Mouse (Mus musculus): ENCODE results near the gene Bex6. TPM values are rescaled to one million over a fixed set of nuclear protein-coding genes. Genes with fewer than 3 reads are reported as not detected.

Gene Bex6
- polyA plus RNA-seq (2015; fragmentation: Nextera tagmentation; extraction: Ambion mirVana): not detected in 2 replicates

DNA sequence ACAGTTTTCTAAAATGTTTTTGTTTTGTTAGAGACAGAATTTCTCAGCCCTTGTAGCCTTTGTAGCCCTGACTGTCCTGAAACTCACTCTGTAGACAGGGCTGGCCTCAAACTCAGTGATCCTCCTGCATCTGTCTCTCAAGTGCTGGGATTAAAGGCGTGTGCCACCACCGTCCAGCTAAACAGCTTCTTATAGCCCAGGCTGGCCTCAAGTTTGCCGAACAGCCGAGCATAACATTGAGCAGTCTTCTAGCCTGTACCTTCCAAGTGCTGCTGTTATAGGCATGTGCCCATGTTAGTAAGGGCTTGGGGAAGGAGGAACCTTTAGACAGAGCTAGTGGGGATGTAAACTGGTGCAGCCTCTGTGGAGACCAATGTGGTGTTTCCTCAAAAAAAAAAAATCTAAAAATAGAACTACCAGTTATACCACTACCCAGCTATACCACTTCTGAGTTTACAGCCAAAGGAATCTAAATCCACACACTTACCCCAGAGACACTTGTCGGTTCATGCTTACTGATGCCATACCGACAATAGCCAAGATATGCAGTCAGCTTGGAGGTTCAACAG is at the start of gene Bex6:
Gene Bex6 (plus strand): TSS at position 491 of the 569 bp plus-strand sequence.
- no peak for ATAC-seq
- peaks cover 7% of the 10 kb centered on the region for H3K4me1 ChIP-seq
- H3K9ac ChIP-seq: no peak within 1 kb of the TSS
- H3K9me3 ChIP-seq (replicated peaks): no peaks in the 10 kb centered on the region
- H3K36me3 ChIP-seq (ENCODE audit: poor library complexity, severe bottlenecking): no peaks in the 10 kb centered on the region
- H3K4me3 ChIP-seq: no peak within 1 kb of the TSS
- H3K4me2 ChIP-seq: no peak within 1 kb of the TSS
- no peaks in the 10 kb centered on the region for H3K27me3 ChIP-seq
- 93% methylated on average over 6 of the region's 6 CpGs for WGBS
- no peak within 1 kb of the TSS for H3K27ac ChIP-seq

DNA sequence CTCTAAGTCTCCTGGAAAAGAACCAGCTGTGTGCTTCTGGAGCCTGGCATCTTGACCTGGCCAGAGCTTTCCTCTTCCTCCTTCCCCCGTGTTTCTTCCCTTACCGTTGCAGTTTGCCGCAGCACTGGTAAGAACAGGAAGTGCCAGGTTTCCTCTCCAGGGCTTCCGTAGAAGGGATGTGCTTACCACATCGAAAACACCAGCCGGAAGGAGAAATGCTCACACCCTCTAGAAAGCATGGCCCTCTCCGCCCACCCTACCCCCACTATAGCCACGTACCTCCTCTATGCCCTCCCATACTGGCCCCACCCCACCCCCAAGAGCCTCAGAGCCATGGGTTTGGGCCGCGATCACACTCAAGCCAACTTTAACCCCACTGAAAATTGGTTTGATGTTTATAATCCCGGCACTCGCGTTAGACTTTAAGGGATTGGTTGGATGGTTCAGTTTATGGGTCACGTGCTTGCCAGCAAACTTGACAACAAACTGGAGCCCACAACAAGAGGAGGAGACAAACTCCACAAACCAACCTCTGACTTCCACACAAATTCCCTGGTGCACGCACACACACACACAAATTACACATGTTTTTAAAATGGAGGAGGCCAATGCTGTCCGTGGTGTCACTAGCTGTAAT is 49.3 kb upstream of the Bex6 start:
- Histone ChIP-seq H3K27me3 (no peaks in the 10 kb centered on the region), H3K4me3 (no peak overlapping the region), H3K9ac (no peak overlapping the region), H3K4me1 (no peaks in the 10 kb centered on the region), H3K27ac (no peak overlapping the region), H3K9me3 (replicated peaks) (no peaks in the 10 kb centered on the region), H3K4me2 (no peak overlapping the region), H3K36me3 (ENCODE audit: poor library complexity, severe bottlenecking) (no peaks in the 10 kb centered on the region)
- ATAC-seq: no peak
- 81% methylated on average over 16 of the region's 16 CpGs for WGBS

DNA sequence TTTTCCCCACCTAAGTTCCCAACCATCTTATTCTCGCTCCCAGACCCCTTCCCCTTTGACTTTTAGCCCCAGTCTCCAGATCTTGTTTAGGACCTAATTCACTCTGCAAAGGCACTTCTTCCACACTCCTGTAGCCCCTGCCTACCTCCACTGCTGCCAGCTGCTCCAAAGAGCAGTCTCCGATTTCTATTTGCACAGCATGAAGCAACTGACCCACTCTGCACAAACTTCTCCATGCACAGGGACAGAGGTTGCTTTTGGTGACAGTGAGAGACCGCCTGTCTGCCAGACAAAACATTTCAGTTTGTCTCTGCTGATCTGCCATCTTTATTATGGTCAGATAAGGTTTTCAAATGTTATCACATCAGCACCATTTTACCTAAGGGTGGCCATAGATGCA is 46.5 kb upstream of the Bex6 start:
- Histone ChIP-seq H3K4me1 (no peaks in the 10 kb centered on the region), H3K27me3 (no peaks in the 10 kb centered on the region), H3K4me3 (no peak overlapping the region), H3K9me3 (replicated peaks) (no peaks in the 10 kb centered on the region), H3K4me2 (no peak overlapping the region), H3K9ac (no peak overlapping the region), H3K27ac (no peak overlapping the region), H3K36me3 (ENCODE audit: poor library complexity, severe bottlenecking) (no peaks in the 10 kb centered on the region)
- no peak for ATAC-seq
- 81% methylated on average over 3 of the region's 3 CpGs for WGBS

DNA sequence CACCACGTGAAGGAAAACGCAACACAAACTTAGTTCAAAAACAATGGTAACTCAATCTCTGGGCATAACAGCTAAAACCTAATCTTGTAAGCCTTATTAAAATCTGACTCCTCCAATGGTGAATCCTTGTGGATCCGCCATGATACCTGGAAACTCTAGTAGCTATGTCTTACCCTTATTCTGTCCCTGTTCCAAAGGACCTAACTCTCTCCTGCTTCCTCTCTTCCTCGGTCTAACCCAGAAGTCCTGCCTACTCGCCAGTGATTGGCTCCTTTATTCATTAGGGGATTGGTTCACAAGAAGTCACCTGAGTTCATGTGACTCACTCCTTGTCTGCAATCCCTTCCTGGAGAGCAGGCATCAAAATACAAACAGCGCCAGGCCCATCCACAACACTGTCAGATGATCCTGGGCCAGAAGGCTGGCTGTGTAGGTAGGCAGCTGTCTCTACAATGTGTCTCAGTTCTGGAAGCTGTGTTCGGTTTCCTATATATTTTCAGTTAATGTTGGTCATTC is 43.7 kb upstream of the Bex6 start:
- 82% methylated on average over 7 of the region's 7 CpGs for WGBS
- H3K9me3 ChIP-seq (replicated peaks): no peaks in the 10 kb centered on the region
- no peaks in the 10 kb centered on the region for H3K36me3 ChIP-seq (ENCODE audit: poor library complexity, severe bottlenecking)
- no peaks in the 10 kb centered on the region for H3K27me3 ChIP-seq
- no peak overlapping the region for H3K4me3 ChIP-seq
- H3K9ac ChIP-seq: no peak overlapping the region
- no peak for ATAC-seq
- H3K4me1 ChIP-seq: no peaks in the 10 kb centered on the region
- H3K4me2 ChIP-seq: no peak overlapping the region
- H3K27ac ChIP-seq: no peak overlapping the region

DNA sequence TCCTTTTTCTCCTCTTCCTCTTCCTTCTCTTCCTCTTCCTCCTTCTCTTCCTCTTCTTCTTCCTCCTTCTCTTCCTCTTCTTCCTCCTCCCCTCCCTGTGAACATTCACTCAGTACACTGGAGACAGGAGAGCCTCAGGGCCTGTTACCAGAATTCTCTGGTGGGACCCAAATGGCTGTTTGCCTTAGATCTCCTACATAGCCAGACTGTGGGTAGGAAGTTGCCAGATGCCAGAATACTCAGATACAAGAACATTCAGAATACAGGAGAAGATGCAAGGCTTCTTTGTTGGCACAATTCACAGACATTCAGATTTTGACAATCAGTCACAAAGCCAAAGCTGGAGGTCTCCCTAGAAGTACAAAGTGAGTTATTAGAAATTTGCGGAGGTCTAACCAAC is 40.7 kb upstream of the Bex6 start:
- Histone ChIP-seq H3K4me1 (no peaks in the 10 kb centered on the region), H3K27ac (no peak overlapping the region), H3K4me3 (no peak overlapping the region), H3K4me2 (no peak overlapping the region), H3K9ac (no peak overlapping the region), H3K36me3 (ENCODE audit: poor library complexity, severe bottlenecking) (peaks cover under 1% of the 10 kb centered on the region; the same call in 1 of the 2 replicates), H3K27me3 (no peaks in the 10 kb centered on the region), H3K9me3 (replicated peaks) (no peaks in the 10 kb centered on the region)
- no peak for ATAC-seq
- 89% methylated on average over 1 of the region's 1 CpGs for WGBS

DNA sequence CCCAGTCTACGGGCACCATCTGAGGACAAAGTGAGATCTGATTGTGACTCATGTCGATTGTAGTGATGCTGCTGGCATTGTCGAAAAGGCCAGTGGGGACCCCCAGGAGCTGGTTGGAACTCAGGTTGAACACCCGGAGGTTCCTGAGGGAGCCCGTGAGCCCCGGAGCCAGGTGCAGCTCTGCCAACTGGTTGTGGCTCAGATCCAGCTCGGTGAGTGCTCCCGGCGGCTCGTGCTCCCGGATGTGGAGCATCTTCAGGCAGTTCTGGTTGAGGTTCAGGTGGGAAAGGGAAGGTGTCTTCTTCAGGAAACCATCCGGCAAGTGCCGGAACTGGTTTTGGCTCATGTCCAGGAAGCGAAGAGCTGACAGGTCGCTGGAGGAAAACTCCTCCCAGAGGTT is 35.9 kb upstream of the Bex6 start:
- no peak for ATAC-seq
- 92% methylated on average over 15 of the region's 15 CpGs for WGBS

DNA sequence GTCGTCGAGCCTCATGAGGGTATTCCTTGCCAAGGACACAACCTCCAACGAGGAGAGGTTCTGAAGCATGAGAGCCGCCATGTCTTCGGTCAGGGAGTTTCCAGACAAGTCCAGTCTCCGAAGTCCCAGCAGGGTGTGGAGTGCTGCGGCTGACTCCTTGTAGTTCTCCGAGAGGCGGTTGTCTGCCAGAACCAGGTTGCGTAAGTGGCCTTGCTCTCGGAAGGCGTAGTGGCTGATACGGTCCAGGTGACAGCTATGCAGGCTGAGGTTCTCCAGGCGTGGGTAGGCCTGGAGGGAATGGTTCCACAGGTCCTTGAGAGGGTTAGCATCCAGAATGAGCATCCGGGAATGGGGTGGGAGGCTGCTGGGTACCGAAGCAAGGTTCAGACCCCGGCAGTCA is 35.0 kb upstream of the Bex6 start:
- ATAC-seq: no peak

More for the DNA sequence above, 35.9 kb upstream of the Bex6 start:
- Histone ChIP-seq H3K36me3 (ENCODE audit: poor library complexity, severe bottlenecking) (peaks cover 6% of the 10 kb centered on the region; the same call in 1 of the 2 replicates), H3K27ac (no peak overlapping the region), H3K4me1 (no peaks in the 10 kb centered on the region), H3K9ac (no peak overlapping the region), H3K9me3 (replicated peaks) (no peaks in the 10 kb centered on the region; the same call in 1 of the 2 replicates), H3K27me3 (no peaks in the 10 kb centered on the region), H3K4me3 (no peak overlapping the region), H3K4me2 (no peak overlapping the region)

DNA sequence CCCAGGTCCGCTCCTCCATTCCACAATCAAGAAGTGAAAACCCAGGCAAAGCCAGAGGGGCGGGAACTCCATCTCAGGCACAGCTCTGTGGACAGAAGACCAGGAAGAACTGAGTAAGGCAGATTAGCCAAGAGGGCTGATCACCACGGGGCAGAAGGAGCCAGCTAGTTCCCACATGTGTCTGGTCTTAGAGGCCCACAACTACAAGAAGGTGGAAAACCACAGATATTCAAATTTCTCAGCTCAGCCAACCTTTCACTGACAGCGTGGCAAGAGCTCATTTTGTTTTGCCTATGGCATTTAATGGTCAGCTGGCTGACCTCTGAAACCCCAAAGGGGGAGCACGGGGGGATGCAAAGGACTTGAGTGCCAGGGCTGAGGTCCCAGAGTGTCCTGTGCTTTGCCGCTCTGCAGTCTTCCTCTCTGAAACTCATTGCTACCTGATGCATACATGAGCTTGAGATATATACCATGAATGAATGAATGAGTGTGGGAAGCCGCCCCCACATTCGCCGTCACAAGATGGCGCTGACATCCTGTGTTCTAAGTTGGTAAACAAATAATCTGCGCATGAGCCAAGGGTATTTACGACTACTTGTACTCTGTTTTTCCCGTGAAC is 31.9 kb upstream of the Bex6 start:
- no peak for ATAC-seq
- H3K4me1 ChIP-seq: no peaks in the 10 kb centered on the region
- no peak overlapping the region for H3K27ac ChIP-seq
- H3K9ac ChIP-seq: no peak overlapping the region
- peaks cover 6% of the 10 kb centered on the region; the same call in 1 of the 2 replicates for H3K36me3 ChIP-seq (ENCODE audit: poor library complexity, severe bottlenecking)
- WGBS: 63% methylated on average over 12 of the region's 13 CpGs
- peak overlapping the region; percentile 33; the same call in 1 of the 2 replicates for H3K4me2 ChIP-seq
- H3K4me3 ChIP-seq: no peak overlapping the region
- no peaks in the 10 kb centered on the region; the same call in 1 of the 2 replicates for H3K9me3 ChIP-seq (replicated peaks)
- no peaks in the 10 kb centered on the region for H3K27me3 ChIP-seq

More for the DNA sequence above, 35.0 kb upstream of the Bex6 start:
- H3K27me3 ChIP-seq: no peaks in the 10 kb centered on the region
- 92% methylated on average over 17 of the region's 17 CpGs for WGBS
- H3K4me1 ChIP-seq: no peaks in the 10 kb centered on the region
- no peaks in the 10 kb centered on the region; the same call in 1 of the 2 replicates for H3K9me3 ChIP-seq (replicated peaks)
- H3K9ac ChIP-seq: no peak overlapping the region
- H3K4me2 ChIP-seq: no peak overlapping the region
- H3K27ac ChIP-seq: no peak overlapping the region
- H3K4me3 ChIP-seq: no peak overlapping the region
- H3K36me3 ChIP-seq (ENCODE audit: poor library complexity, severe bottlenecking): peaks cover 6% of the 10 kb centered on the region; the same call in 1 of the 2 replicates

DNA sequence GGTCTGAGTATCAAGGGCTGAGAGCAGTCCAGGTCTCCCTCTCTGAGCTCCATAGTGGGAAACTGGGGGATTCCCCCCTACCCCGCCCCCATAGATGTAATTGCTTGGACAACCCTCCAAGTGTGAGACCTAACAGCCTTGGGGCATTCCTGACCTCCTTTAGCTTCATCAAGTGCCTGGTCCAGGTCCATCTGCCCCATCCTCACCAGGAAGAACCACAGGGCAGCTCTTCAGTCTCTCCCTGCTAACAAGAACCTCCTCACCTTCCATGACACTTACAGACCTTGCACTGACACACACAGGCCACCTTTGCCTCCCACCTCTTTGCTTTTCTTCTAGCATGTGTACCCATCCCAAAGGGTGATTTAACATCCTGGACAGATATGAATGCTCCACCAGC is 25.6 kb upstream of the Bex6 start:
- Histone ChIP-seq H3K4me1 (peaks cover 16% of the 10 kb centered on the region; the same call in 1 of the 2 replicates), H3K27ac (0 out of 2 replicates have a peak overlapping the region, but pooled peaks have one; percentile 16), H3K9me3 (replicated peaks) (no peaks in the 10 kb centered on the region), H3K27me3 (no peaks in the 10 kb centered on the region), H3K4me3 (no peak overlapping the region), H3K9ac (peak overlapping the region; percentile 26; the same call in 1 of the 2 replicates), H3K36me3 (ENCODE audit: poor library complexity, severe bottlenecking) (no peaks in the 10 kb centered on the region), H3K4me2 (no peak overlapping the region)
- 50% methylated on average over 1 of the region's 1 CpGs for WGBS
- ATAC-seq: no peak

DNA sequence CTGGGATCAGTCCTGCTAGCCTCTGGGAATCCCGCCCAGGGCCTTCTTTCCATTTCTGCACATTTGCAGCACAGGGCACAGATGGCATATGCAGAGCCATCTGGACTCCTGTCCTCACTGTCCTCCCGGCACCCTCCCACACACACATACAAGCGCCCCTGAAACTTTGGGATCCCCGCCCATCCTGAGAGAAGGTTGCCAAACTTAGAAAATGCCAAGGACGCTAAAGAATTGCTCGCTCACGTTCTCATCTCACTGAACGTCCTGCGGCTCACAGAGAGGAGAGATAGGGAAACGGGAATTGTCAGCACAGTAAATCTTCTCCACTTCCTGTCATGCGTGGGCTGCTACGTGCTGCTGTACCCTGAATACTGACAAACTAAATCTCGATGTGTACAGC is 25.2 kb upstream of the Bex6 start:
- peak overlapping the region; percentile 26; the same call in 1 of the 2 replicates for H3K9ac ChIP-seq
- no peak overlapping the region for H3K4me2 ChIP-seq
- ATAC-seq: peak; percentile 63; the same call in 1 of the 2 replicates
- H3K27me3 ChIP-seq: no peaks in the 10 kb centered on the region
- no peaks in the 10 kb centered on the region for H3K36me3 ChIP-seq (ENCODE audit: poor library complexity, severe bottlenecking)
- peaks cover 16% of the 10 kb centered on the region; the same call in 1 of the 2 replicates for H3K4me1 ChIP-seq
- 74% methylated on average over 13 of the region's 13 CpGs for WGBS
- H3K4me3 ChIP-seq: no peak overlapping the region
- peak overlapping the region; percentile 57; the same call in 1 of the 2 replicates for H3K27ac ChIP-seq
- no peaks in the 10 kb centered on the region for H3K9me3 ChIP-seq (replicated peaks)

DNA sequence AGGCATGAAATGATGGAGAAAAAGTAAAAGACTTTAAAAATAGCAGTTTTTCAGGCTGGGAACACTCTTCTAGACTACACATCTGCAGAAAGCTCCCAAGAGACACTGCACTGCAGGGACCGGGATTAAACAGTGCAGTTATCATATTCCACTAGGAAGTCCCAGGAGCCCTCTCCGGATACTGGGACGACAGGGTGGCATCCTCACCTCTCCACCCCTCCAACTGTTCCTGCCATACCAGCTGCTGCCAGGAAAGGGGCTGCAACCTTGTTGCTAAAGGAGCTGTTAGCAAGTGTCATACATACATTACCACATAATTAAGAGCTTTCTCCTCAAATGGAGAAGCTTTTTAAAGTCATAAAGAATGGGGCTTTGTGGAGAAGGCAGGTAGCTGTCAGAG is 22.9 kb upstream of the Bex6 start:
- no peaks in the 10 kb centered on the region for H3K9me3 ChIP-seq (replicated peaks)
- no peak overlapping the region for H3K4me3 ChIP-seq
- H3K27ac ChIP-seq: peak overlapping the region; percentile 49; the same call in 1 of the 2 replicates
- H3K4me2 ChIP-seq: no peak overlapping the region
- no peaks in the 10 kb centered on the region for H3K36me3 ChIP-seq (ENCODE audit: poor library complexity, severe bottlenecking)
- H3K4me1 ChIP-seq: peaks cover 16% of the 10 kb centered on the region; the same call in 1 of the 2 replicates
- peak; percentile 70 for ATAC-seq
- H3K27me3 ChIP-seq: no peaks in the 10 kb centered on the region
- WGBS: 56% methylated on average over 3 of the region's 3 CpGs
- H3K9ac ChIP-seq: no peak overlapping the region

DNA sequence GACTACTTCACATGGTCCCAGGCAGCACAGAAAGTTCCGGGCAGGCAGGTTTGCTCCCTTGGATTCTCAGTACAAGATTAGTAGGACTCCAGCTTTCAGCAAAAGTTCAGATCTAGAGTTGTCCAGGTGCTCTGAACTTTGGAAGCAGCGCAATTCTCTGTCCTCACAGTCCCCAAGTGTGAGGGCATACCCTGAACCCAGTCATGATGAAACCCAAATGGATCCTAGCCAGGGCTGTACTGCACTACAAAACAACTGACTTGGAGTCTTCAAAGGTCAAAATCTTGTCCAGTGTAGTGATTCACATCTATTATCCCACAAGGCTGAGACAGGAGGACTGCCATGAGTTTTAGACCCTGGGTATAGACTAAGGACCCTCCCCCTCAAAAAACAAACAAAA is 22.3 kb upstream of the Bex6 start:
- WGBS: 88% methylated on average over 2 of the region's 2 CpGs
- no peaks in the 10 kb centered on the region for H3K27me3 ChIP-seq
- H3K27ac ChIP-seq: peak overlapping the region; percentile 49
- peaks cover 16% of the 10 kb centered on the region; the same call in 1 of the 2 replicates for H3K4me1 ChIP-seq
- ATAC-seq: no peak
- no peak overlapping the region for H3K4me3 ChIP-seq
- no peaks in the 10 kb centered on the region for H3K36me3 ChIP-seq (ENCODE audit: poor library complexity, severe bottlenecking)
- no peak overlapping the region for H3K4me2 ChIP-seq
- H3K9me3 ChIP-seq (replicated peaks): no peaks in the 10 kb centered on the region
- H3K9ac ChIP-seq: no peak overlapping the region

Data from forebrain, embryonic 13.5 days (tissue).